Mouse (Mus musculus): ENCODE measurements around the gene Olig3. TPM values are rescaled to one million over a fixed set of nuclear protein-coding genes. Genes with fewer than 3 reads are reported as not detected.

The Olig3 gene
- total and polyA plus RNA-seq, 3 experiments: not detected

- Histone ChIP-seq H3K4me1 (ENCODE audit: control insufficient read depth in 1 of 2, insufficient read depth in 2 of 2, low read length in 2 of 2) (no peaks in the 10 kb centered on the region), H3K4me3 (ENCODE audit: control insufficient read depth in 1 of 2, insufficient read depth in 1 of 2, low read depth in 2 of 2, low read length in 2 of 2) (no peak overlapping the region), H3K79me2 (ENCODE audit: control insufficient read depth, insufficient read depth, low read length, poor library complexity) (no peaks in the 10 kb centered on the region), H3K36me3 (ENCODE audit: control insufficient read depth in 1 of 2, insufficient read depth in 2 of 2, low read length in 2 of 2) (no peaks in the 10 kb centered on the region), H3K9ac (ENCODE audit: control insufficient read depth, low read depth, low read length, poor library complexity, severe bottlenecking) (no peak overlapping the region), H3K27ac (ENCODE audit: control insufficient read depth, low read depth, low read length) (no peak overlapping the region), H3K9me3 (replicated peaks; ENCODE audit: insufficient read depth, low read length) (no peaks in the 10 kb centered on the region), H3K27me3 (ENCODE audit: control insufficient read depth in 1 of 2, insufficient read depth in 2 of 2, low read length in 2 of 2) (no peaks in the 10 kb centered on the region)
- TF ChIP-seq USF2 (IDR thresholded peaks at IDR 0.05; ENCODE audit: borderline replicate concordance in 1 of 2, insufficient read depth in 1 of 2, low read depth in 1 of 2, low read length in 2 of 2) (no peak), ELF1 (IDR thresholded peaks at IDR 0.05; ENCODE audit: low read depth, low read length) (no peak), E2F4 (IDR thresholded peaks at IDR 0.05; ENCODE audit: borderline replicate concordance, low read depth, low read length) (no peak), TBP (IDR thresholded peaks at IDR 0.05; ENCODE audit: low read depth, low read length) (no peak), NRF1 (IDR thresholded peaks at IDR 0.05; ENCODE audit: insufficient read depth, low read depth, low read length, poor library complexity, severe bottlenecking) (no peak), TAL1 (IDR thresholded peaks at IDR 0.05; ENCODE audit: low read length) (no peak), ZC3H11A (IDR thresholded peaks at IDR 0.05; ENCODE audit: low read depth, low read length) (no peak), ETS1 (IDR thresholded peaks at IDR 0.05; ENCODE audit: low read depth, low read length) (no peak), RCOR1 (IDR thresholded peaks at IDR 0.05; ENCODE audit: low read depth, low read length) (no peak), HCFC1 (IDR thresholded peaks at IDR 0.05; ENCODE audit: low read depth, low read length) (no peak), KAT2A (conservative IDR thresholded peaks at IDR 0.05; ENCODE audit: low read depth, low read length) (no peak), TCF12 (IDR thresholded peaks at IDR 0.05; ENCODE audit: low read depth, low read length) (no peak), POLR2A (IDR thresholded peaks at IDR 0.05; ENCODE audit: control insufficient read depth in 1 of 2, insufficient read depth in 1 of 2, low read depth in 1 of 2, low read length in 2 of 2, poor library complexity in 1 of 2) (no peak), GATA1 (IDR thresholded peaks at IDR 0.05; ENCODE audit: low read depth, low read length) (no peak), POLR2AphosphoS2 (IDR thresholded peaks at IDR 0.05; ENCODE audit: low read length) (no peak), SMC3 (IDR thresholded peaks at IDR 0.05; ENCODE audit: low read depth, low read length) (no peak), MAFK (IDR thresholded peaks at IDR 0.05; ENCODE audit: borderline replicate concordance, low read depth, low read length) (no peak), NELFE (IDR thresholded peaks at IDR 0.05; ENCODE audit: low read depth, low read length) (no peak)
- DNase-seq (ENCODE audit: low read depth, low spot score): no peak
Observed at GRCm38 (mm10) chr10:19362861-19363260, 6.5 kb downstream of the Olig3 start.

GRCm38 (mm10) chr10:19363365-19363764, 7.0 kb downstream of the Olig3 start:
- Histone ChIP-seq H3K27me3 (ENCODE audit: control insufficient read depth in 1 of 2, insufficient read depth in 2 of 2, low read length in 2 of 2) (no peaks in the 10 kb centered on the region), H3K27ac (ENCODE audit: control insufficient read depth, low read depth, low read length) (no peak overlapping the region)

More at GRCm38 (mm10) chr10:19363365-19363764, 7.0 kb downstream of the Olig3 start:
- Histone ChIP-seq H3K4me1 (ENCODE audit: control insufficient read depth in 1 of 2, insufficient read depth in 2 of 2, low read length in 2 of 2) (no peaks in the 10 kb centered on the region), H3K4me3 (ENCODE audit: control insufficient read depth in 1 of 2, insufficient read depth in 1 of 2, low read depth in 2 of 2, low read length in 2 of 2) (no peak overlapping the region), H3K9me3 (replicated peaks; ENCODE audit: insufficient read depth, low read length) (no peaks in the 10 kb centered on the region), H3K36me3 (ENCODE audit: control insufficient read depth in 1 of 2, insufficient read depth in 2 of 2, low read length in 2 of 2) (no peaks in the 10 kb centered on the region), H3K79me2 (ENCODE audit: control insufficient read depth, insufficient read depth, low read length, poor library complexity) (no peaks in the 10 kb centered on the region), H3K9ac (ENCODE audit: control insufficient read depth, low read depth, low read length, poor library complexity, severe bottlenecking) (no peak overlapping the region)
- no peak for DNase-seq (ENCODE audit: low read depth, low spot score)
- TF ChIP-seq E2F4 (IDR thresholded peaks at IDR 0.05; ENCODE audit: borderline replicate concordance, low read depth, low read length): no peak
- no peak for TF ChIP-seq MYC (IDR thresholded peaks at IDR 0.05; ENCODE audit: low read depth, low read length)
- no peak for TF ChIP-seq ZNF384 (IDR thresholded peaks at IDR 0.05; ENCODE audit: low read depth, low read length)
- TF ChIP-seq GATA1 (IDR thresholded peaks at IDR 0.05; ENCODE audit: low read depth, low read length): no peak
- no peak for TF ChIP-seq CHD2 (IDR thresholded peaks at IDR 0.05; ENCODE audit: low read length)
- no peak for TF ChIP-seq MEF2A (IDR thresholded peaks at IDR 0.05; ENCODE audit: extremely low read depth, insufficient replicate concordance, low read depth, low read length, poor library complexity, severe bottlenecking)
- TF ChIP-seq ELF1 (IDR thresholded peaks at IDR 0.05; ENCODE audit: low read depth, low read length): no peak
- TF ChIP-seq UBTF (IDR thresholded peaks at IDR 0.05; ENCODE audit: borderline replicate concordance, insufficient read depth, low read depth, low read length): no peak
- TF ChIP-seq TAL1 (IDR thresholded peaks at IDR 0.05; ENCODE audit: low read length): no peak
- TF ChIP-seq RAD21 (IDR thresholded peaks at IDR 0.05; ENCODE audit: low read depth, low read length): no peak
- TF ChIP-seq SIN3A (IDR thresholded peaks at IDR 0.05; ENCODE audit: low read length): no peak
- no peak for TF ChIP-seq CHD1 (IDR thresholded peaks at IDR 0.05; ENCODE audit: low read depth, low read length)
- no peak for TF ChIP-seq MAZ (IDR thresholded peaks at IDR 0.05; ENCODE audit: low read depth, low read length)
- no peak for TF ChIP-seq NRF1 (IDR thresholded peaks at IDR 0.05; ENCODE audit: insufficient read depth, low read depth, low read length, poor library complexity, severe bottlenecking)

Measured in MEL (cell line).